Mouse (Mus musculus) hindbrain, embryonic 13.5 days (tissue): ENCODE measurements around the gene Eif4g3. TPM values are rescaled to one million over a fixed set of nuclear protein-coding genes. Genes with fewer than 3 reads are reported as not detected.
"Not testable (repeated sequence)": the region's sequence is repeated elsewhere in the genome, so short reads cannot be mapped to it uniquely, and the experiment has no call there.

Experiments
- ATAC-seq: fragments of 200-750 bp; cut with Nextera tagmentation; 2 replicates; pipeline ENCODE4 v1.8.0; 2017; ENCODE audit warnings: moderate TSS enrichment; ENCODE audit not compliant: low FRiP score
- H3K27ac ChIP-seq: fragments of 300-500 bp; sonication (generic); 2 replicates; pipeline ENCODE4 v1.5.1; 2015; ENCODE audit warnings: inconsistent platforms, mild to moderate bottlenecking, moderate library complexity
- H3K27me3 ChIP-seq: fragments of 300-500 bp; sonication (generic); 2 replicates; pipeline ENCODE4 v1.6.1; 2015; ENCODE audit warnings: mild to moderate bottlenecking, inconsistent platforms
- H3K36me3 ChIP-seq: fragments of 300-500 bp; sonication (generic); 2 replicates; pipeline ENCODE4 v1.6.1; 2015; ENCODE audit warnings: mild to moderate bottlenecking, inconsistent platforms
- H3K4me1 ChIP-seq: fragments of 300-500 bp; sonication (generic); replicated peaks from 2 replicates; pipeline ENCODE4 v1.6.1; 2015; ENCODE audit warnings: inconsistent platforms
- H3K4me2 ChIP-seq: fragments of 300-500 bp; sonication (generic); 2 replicates; pipeline ENCODE4 v1.6.1; 2015; ENCODE audit warnings: inconsistent platforms, mild to moderate bottlenecking, moderate library complexity
- H3K4me3 ChIP-seq: fragments of 300-500 bp; sonication (generic); 2 replicates; pipeline ENCODE4 v1.5.1; 2015; ENCODE audit warnings: mild to moderate bottlenecking, inconsistent platforms
- H3K9ac ChIP-seq: fragments of 300-500 bp; sonication (generic); 2 replicates; pipeline ENCODE4 v1.6.1; 2015; ENCODE audit warnings: mild to moderate bottlenecking, inconsistent platforms
- H3K9me3 ChIP-seq: fragments of 300-500 bp; sonication (generic); 2 replicates; pipeline ENCODE4 v1.6.1; 2016; ENCODE audit warnings: inconsistent platforms
- WGBS: fragments of 180-500 bp; shearing (Covaris S2); methylation state at CpG from one replicate; pipeline ENCODE4 v1.1.7; 2015; 5-methylcytosine and 5-hydroxymethylcytosine counted together
- polyA plus RNA-seq: library from polyadenylated mRNA; unstranded; fragments of >200 nt; fragmentation: Nextera tagmentation; extraction: Ambion mirVana; gene quantifications from 2 replicates; pipeline ENCODE4 v1.2.1, GENCODE M21; 2015

Eif4g3 gene
- polyA plus RNA-seq, 1 experiment from 2014 or later, result 48.7 TPM

DNA sequence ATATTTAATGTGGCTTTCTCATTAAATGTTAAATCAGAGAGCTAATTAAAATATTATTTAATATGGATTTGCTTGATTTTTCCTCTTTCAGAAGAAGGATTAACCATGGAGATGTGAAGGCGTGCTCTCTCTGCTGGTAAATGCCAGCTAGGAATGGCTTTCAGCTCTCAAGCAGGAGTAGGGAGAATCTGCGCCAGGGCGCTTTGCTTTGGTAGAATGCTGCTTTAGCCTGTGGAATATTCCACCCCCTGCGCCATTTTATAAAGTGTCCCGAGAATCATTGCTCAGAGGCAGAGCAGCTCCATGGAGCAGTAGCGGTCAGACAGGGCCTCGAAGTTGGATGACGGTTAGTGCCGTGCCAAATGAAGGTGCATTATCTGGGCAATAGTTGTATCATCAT, 58.7 kb downstream of the Eif4g3 start:
- 96% methylated on average over 9 of the region's 9 CpGs for WGBS
- Histone ChIP-seq H3K4me2 (no peak overlapping the region), H3K4me1 (peaks cover 1% of the 10 kb centered on the region; the same call in 1 of the 2 replicates), H3K36me3 (peaks cover 8% of the 10 kb centered on the region), H3K27ac (0 out of 2 replicates have a peak overlapping the region, but pooled peaks have one; percentile 42), H3K27me3 (no peaks in the 10 kb centered on the region), H3K9ac (no peak overlapping the region), H3K4me3 (no peak overlapping the region), H3K9me3 (no peaks in the 10 kb centered on the region)
- no peak for ATAC-seq

DNA sequence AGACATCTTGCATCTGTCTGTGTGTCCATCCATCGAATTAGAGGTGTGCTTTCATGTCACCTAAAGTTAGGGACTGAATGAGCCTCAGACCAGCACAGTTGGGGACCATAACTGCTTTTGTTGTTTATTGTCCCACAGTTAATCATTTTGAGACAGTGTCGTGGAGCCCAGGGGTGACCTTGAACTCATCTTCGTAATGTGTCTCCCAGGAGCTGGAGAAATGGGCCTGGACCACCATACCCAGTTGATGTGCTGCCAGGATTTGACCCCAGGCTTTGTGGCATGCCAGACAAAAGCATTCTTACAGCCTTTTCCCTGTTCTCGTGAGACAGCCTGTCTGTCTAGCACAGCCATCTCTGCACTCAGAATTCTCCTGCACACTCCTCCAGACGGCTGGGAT, 63.8 kb downstream of the Eif4g3 start:
- ATAC-seq, result no peak
- Histone ChIP-seq H3K9me3 (no peaks in the 10 kb centered on the region), H3K36me3 (peaks cover 19% of the 10 kb centered on the region), H3K27ac (no peak overlapping the region), H3K27me3 (no peaks in the 10 kb centered on the region), H3K4me1 (peaks cover 15% of the 10 kb centered on the region; the same call in 1 of the 2 replicates), H3K4me2 (no peak overlapping the region), H3K4me3 (no peak overlapping the region), H3K9ac (no peak overlapping the region)
- 53% methylated on average over 5 of the region's 5 CpGs for WGBS

DNA sequence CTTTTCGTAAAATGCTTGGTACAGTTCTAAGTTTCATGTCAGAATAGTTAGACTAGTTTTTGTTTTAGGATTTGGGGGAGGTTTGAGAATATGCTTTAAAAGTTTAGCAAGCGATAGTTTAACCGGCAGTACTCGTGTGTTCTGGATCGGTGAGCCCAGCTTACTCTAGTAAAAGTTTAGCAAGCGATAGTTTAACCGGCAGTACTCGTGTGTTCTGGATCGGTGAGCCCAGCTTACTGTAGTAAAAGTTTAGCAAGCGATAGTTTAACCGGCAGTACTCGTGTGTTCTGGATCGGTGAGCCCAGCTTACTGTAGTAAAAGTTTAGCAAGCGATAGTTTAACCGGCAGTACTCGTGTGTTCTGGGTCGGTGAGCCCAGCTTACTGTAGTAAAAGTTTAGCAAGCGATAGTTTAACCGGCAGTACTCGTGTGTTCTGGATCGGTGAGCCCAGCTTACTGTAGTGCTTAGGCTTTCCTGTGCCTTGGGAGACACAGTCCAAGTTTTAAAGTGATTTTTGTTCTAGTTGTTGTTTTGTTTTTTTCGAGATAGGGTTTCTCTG, 64.5 kb downstream of the Eif4g3 start:
- not testable (repeated sequence) for H3K9me3 ChIP-seq, H3K9ac ChIP-seq, H3K27ac ChIP-seq, H3K4me2 ChIP-seq, ATAC-seq, H3K4me3 ChIP-seq, H3K27me3 ChIP-seq
- WGBS, result 97% methylated on average over 22 of the region's 22 CpGs
- peaks cover 24% of the 10 kb centered on the region for H3K36me3 ChIP-seq
- H3K4me1 ChIP-seq, result peaks cover 15% of the 10 kb centered on the region; the same call in 1 of the 2 replicates

DNA sequence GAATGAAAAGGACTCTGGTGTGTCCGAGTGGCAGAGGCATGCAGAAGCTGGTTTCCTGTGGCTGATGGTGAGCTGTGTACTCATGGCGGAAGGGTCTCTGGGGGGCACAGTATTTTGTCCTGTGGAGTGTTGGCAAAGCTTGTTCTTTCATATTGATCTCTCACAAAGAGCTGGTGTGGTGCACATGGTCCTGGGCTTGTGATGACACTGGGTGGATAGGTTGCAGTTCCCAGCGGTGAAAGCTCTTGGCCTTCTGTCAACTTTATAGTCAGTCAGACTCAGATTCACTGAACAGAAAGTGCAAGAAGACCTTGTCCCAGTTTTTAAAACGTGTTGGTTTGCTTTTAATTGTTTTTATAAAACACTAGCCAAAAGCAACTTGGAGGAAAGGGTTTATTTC, 68.3 kb downstream of the Eif4g3 start:
- ATAC-seq, result no peak
- Histone ChIP-seq H3K4me2 (no peak overlapping the region), H3K27ac (no peak overlapping the region), H3K4me1 (peaks cover 21% of the 10 kb centered on the region; the same call in 1 of the 2 replicates), H3K9me3 (no peaks in the 10 kb centered on the region), H3K27me3 (no peaks in the 10 kb centered on the region), H3K36me3 (peaks cover 36% of the 10 kb centered on the region), H3K9ac (no peak overlapping the region), H3K4me3 (no peak overlapping the region)
- WGBS, result 84% methylated on average over 4 of the region's 4 CpGs

DNA sequence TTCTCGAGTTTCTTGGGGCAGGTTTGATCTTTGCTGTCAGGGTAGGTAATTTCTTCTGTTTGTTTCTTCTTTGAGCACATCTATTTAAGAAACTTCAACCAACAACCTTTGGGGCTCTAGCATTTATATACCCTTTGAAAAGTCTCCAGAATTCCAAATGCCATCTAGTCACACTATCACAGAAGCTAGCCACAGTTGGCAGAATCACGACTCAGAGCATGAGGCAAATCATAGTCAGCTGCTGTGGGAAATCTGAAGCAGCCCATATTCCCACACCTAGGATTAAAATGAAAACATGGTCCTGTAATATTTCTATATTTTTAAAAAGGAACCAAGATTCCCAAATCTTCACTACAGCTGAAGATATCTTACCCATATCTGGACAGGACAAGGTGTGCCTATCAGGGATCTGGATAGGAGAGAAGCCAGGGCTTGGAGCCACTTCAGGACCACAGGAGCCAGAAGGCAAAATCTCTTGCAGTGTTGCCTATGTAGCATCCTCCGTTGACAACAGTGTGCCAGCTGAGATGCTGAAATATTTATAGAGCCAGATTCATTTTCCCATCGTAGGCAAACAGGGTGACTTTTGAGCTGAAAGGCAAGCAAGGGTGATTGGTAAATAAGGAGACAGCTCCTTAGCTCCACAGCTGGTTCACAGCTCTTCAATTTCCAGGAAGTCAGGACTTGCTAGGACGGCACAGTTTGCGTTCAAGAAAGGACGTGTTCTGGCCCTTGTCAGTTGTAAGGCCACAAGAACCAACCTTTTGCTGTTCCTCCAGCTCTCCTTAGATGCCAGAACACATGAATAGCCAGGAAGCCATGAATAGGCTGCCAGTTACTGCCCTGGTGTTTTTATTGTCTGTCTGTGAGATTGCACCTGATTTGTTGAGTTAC, 70.8 kb downstream of the Eif4g3 start:
- H3K4me3 ChIP-seq, result no peak overlapping the region
- no peak overlapping the region for H3K4me2 ChIP-seq
- H3K36me3 ChIP-seq, result peaks cover 32% of the 10 kb centered on the region
- no peaks in the 10 kb centered on the region for H3K27me3 ChIP-seq
- H3K27ac ChIP-seq, result no peak overlapping the region
- no peak for ATAC-seq
- no peaks in the 10 kb centered on the region for H3K9me3 ChIP-seq
- peaks cover 18% of the 10 kb centered on the region; the same call in 1 of the 2 replicates for H3K4me1 ChIP-seq
- WGBS, result 84% methylated on average over 7 of the region's 7 CpGs
- H3K9ac ChIP-seq, result no peak overlapping the region

DNA sequence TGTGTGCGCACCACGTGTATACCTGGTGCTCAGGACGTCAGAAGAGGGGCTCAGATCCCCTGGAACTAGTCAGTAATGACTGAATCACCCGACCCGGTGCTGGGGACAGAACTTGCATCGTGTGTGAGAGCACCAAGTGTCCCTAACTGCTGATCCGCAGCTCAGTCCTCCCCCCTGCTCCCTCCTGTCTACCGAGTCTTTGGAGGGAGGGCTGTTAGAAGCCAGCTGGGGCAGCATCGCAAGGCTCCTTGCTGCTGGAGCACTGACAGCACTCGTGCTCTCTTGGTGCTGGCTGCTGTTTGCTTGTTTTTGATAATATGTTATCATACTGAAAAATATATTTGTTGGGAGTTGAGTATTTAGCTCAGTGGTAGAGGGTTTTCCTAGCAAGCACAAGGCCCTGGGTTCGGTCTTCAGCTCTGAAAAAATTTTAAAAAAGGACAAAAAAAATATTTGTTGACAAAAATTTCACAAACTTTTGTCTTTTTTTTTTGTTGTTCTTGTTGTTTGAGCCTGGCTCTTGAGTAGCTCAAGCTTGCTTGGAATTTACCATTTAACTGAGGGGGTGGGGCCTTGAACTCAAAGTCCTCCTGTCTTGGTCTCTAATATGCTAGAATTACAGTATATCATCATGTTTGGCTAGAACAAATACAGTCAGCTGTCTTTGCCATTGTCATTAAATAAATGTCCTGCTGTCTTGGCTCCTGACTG, 72.2 kb downstream of the Eif4g3 start:
- Histone ChIP-seq H3K9me3 (no peaks in the 10 kb centered on the region), H3K9ac (no peak overlapping the region), H3K4me3 (no peak overlapping the region), H3K27ac (no peak overlapping the region), H3K27me3 (no peaks in the 10 kb centered on the region), H3K4me1 (peaks cover 19% of the 10 kb centered on the region; the same call in 1 of the 2 replicates), H3K4me2 (no peak overlapping the region), H3K36me3 (peaks cover 35% of the 10 kb centered on the region)
- WGBS, result 86% methylated on average over 11 of the region's 11 CpGs
- ATAC-seq, result no peak

DNA sequence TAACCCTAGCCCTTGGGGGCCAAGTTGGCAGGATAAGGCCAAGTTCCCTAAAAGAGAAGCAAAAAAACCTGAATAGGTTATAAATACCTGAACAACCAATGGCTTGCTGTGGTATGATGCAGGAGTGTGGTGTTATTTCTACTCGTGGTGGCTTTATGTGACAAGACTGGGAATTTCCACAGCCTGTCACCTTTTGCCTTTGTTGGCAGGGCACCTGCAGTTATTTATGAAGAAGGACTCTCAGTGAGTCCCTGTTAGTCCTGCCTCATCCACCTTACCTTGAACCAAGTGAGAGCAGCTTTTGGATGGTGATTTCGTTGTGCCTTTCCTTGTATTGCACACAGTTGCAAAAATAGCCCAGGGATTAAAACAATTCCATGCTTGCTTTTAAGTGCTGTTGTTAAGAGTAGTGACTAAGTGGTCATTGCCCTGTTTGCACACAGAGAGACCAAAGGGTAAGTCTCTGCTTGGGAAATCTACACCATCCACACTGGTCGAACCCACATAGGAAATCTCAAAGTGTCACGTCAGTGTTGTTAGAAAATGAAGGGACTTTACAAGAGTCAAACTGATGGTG, 72.9 kb downstream of the Eif4g3 start:
- no peaks in the 10 kb centered on the region for H3K27me3 ChIP-seq
- H3K4me3 ChIP-seq, result no peak overlapping the region
- 94% methylated on average over 4 of the region's 4 CpGs for WGBS
- ATAC-seq, result no peak
- H3K4me1 ChIP-seq, result peaks cover 19% of the 10 kb centered on the region; the same call in 1 of the 2 replicates
- H3K9me3 ChIP-seq, result no peaks in the 10 kb centered on the region
- peaks cover 39% of the 10 kb centered on the region for H3K36me3 ChIP-seq
- H3K4me2 ChIP-seq, result no peak overlapping the region
- no peak overlapping the region for H3K27ac ChIP-seq
- no peak overlapping the region for H3K9ac ChIP-seq

DNA sequence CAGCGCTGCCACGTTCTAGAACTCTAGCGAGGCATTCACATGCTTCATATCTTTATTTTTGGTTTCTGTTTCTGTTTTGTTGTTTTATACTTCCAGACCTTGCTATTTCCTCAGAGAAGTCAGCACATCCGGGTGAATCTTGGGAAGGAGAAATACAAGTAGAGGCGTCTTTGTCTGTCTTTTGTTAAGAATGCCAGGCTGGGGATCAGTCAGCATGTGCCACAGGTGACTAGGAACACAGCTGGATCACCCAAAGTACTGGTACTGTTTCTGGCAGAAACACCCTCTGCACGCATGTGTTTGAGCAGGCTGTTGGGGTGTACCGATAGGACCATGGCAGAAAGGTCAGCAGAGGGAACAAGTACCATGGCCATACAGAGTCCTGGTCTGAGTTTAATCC, 73.6 kb downstream of the Eif4g3 start:
- no peak overlapping the region for H3K27ac ChIP-seq
- H3K9me3 ChIP-seq, result no peaks in the 10 kb centered on the region
- no peak for ATAC-seq
- H3K27me3 ChIP-seq, result no peaks in the 10 kb centered on the region
- H3K4me1 ChIP-seq, result peaks cover 13% of the 10 kb centered on the region
- H3K4me3 ChIP-seq, result no peak overlapping the region
- no peak overlapping the region for H3K4me2 ChIP-seq
- H3K36me3 ChIP-seq, result peaks cover 39% of the 10 kb centered on the region
- H3K9ac ChIP-seq, result no peak overlapping the region
- WGBS, result 92% methylated on average over 7 of the region's 7 CpGs

DNA sequence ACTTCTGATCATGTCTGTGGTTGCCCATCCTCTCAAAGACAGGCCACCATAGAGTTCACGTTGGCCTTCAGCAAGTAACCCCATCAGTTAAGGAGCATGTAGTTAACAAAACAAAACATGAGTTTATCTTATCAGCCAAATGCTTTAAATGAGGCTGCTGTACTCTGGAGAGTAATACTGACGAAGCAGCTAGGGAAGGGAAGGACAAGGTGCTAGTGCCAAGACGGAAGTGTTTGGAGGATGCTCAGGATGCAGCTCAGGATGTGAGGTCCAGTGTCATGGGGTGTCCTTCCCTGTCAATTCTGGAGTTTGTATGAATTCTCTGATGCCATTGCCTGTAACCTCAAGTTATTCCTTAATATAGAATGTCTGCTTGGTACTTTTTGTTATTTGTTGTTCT, 75.0 kb downstream of the Eif4g3 start:
- Histone ChIP-seq H3K27ac (no peak overlapping the region), H3K4me3 (no peak overlapping the region), H3K4me2 (no peak overlapping the region), H3K9me3 (no peaks in the 10 kb centered on the region), H3K9ac (no peak overlapping the region), H3K27me3 (no peaks in the 10 kb centered on the region), H3K4me1 (peaks cover 15% of the 10 kb centered on the region), H3K36me3 (peaks cover 32% of the 10 kb centered on the region)
- WGBS, result 89% methylated on average over 3 of the region's 3 CpGs
- ATAC-seq, result no peak

DNA sequence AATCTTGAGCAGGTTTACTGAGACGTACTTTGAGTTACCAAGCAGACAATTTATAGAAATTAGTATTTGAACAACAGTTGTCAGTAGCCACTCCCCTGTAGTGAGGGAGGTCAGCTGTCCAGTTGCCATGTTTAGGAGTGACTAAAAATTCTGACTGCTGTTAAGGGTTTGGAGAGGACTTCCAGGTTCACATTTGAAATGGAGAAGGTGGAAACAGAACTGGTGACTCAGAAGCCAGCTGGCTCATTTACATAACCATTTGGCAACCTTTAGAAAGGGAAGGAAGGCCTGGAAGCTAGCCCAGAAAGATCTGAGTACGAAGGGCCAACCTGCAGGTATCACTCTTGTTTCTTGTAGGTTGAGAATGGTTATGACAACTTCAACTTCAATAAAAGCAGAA, 75.8 kb downstream of the Eif4g3 start:
- no peaks in the 10 kb centered on the region for H3K27me3 ChIP-seq
- peaks cover 21% of the 10 kb centered on the region for H3K4me1 ChIP-seq
- no peak for ATAC-seq
- H3K9ac ChIP-seq, result no peak overlapping the region
- no peak overlapping the region for H3K4me2 ChIP-seq
- no peak overlapping the region for H3K4me3 ChIP-seq
- H3K9me3 ChIP-seq, result no peaks in the 10 kb centered on the region
- peaks cover 32% of the 10 kb centered on the region for H3K36me3 ChIP-seq
- H3K27ac ChIP-seq, result no peak overlapping the region
- WGBS, result 77% methylated on average over 2 of the region's 2 CpGs

DNA sequence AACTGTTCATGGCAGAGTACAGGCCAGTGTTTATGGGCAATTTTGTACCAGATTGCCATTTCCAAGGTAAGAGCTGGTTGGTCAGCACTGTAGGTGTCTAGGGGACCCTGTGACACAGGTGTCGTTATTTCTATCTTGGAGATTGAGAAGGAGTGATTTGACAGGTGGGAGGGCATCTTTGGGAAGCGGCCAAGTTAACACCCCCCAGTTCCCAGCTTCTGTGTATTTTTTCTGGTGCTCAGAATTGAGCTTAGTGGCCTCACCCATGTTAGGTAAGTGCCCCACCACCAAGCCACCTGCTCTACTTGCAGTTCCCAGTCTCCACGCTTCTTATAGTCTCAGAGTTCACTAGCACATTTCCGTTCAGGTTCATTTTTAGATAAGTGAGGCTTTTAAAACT, 76.5 kb downstream of the Eif4g3 start:
- H3K9me3 ChIP-seq, result no peaks in the 10 kb centered on the region
- H3K36me3 ChIP-seq, result peaks cover 32% of the 10 kb centered on the region
- H3K4me1 ChIP-seq, result peaks cover 18% of the 10 kb centered on the region
- no peak overlapping the region for H3K9ac ChIP-seq
- WGBS, result 95% methylated on average over 4 of the region's 4 CpGs
- no peak overlapping the region for H3K4me2 ChIP-seq
- no peak overlapping the region for H3K4me3 ChIP-seq
- H3K27me3 ChIP-seq, result no peaks in the 10 kb centered on the region
- no peak overlapping the region for H3K27ac ChIP-seq
- no peak for ATAC-seq

DNA sequence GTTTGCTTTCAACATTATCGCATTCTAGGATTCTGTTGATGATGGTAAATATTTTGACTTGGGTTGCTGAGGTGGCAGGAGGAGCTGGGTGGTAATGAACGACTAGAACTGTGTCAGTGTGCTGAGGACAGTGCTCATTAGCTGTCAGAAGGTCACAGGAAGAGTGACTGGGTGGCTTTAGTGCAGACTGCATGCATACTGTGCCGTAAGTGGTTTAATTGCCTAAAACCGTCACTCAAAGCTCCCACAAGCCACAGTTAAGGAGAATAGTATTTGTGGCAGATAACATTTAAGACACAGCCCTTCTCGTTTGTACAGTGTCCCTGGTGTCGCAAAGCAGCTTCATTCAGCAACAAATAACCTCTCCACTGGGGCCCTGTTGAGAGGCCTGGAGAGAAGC, 78.7 kb downstream of the Eif4g3 start:
- ATAC-seq, result no peak
- 68% methylated on average over 6 of the region's 6 CpGs for WGBS
- H3K9me3 ChIP-seq, result no peaks in the 10 kb centered on the region
- no peak overlapping the region for H3K4me3 ChIP-seq
- H3K4me2 ChIP-seq, result no peak overlapping the region
- H3K27ac ChIP-seq, result peak overlapping the region; percentile 30; the same call in 1 of the 2 replicates
- peaks cover 27% of the 10 kb centered on the region for H3K4me1 ChIP-seq
- H3K9ac ChIP-seq, result no peak overlapping the region
- H3K27me3 ChIP-seq, result no peaks in the 10 kb centered on the region
- H3K36me3 ChIP-seq, result peaks cover 23% of the 10 kb centered on the region
